Mouse (Mus musculus): ENCODE results near the gene Spaar.
"Not testable (repeated sequence)": the region's sequence is repeated elsewhere in the genome, so short reads cannot be mapped to it uniquely, and the experiment has no call there.

Gene Spaar

DNA sequence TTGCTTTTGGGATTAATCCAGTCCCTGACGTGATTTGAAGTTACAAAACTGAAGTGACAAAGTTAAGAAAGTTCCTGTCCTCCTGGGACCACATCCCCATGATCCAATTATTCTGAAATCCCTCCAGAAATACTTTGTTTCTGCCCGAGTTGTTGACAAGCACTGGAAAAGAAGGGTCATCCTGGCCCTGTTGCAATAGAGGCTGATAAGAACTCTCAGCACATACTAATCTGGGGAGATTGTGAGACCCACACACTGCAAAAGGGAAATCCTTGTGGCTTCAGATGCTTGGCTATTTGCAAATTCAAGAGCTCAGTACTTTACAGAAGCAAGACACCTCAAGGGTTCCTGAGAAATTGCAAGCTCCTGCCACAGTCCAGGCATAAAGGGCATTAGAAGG, 42.5 kb downstream of the Spaar start:
- no peak for DNase-seq (ENCODE audit: low read depth in 2 of 2, low spot score in 2 of 2)

- DNase-seq (ENCODE audit: low read depth in 2 of 2, low spot score in 2 of 2): no peak
Measured at GRCm38 (mm10) chr4:43795296-43795695, 65.5 kb downstream of the Spaar start.

DNA sequence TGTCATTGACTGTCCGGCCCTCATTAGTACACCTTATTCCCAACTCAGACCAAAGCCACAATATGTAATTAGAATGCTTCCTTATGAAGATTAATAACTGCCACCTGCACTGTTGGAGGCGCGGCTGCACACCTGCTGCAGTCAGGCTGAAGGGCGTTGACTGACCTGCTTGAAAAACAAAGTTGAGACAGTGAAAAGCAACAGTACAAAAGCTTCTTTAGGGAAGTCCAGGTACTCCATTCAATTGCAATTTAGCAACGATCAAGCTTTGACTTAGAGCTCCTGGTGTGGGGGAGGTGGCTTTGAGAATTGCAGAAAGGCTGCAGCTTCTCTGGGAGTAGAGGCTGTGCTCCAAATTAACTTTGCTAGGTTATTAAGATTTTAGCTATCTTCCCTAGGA, 66.0 kb downstream of the Spaar start:
- DNase-seq (ENCODE audit: low read depth in 2 of 2, low spot score in 2 of 2): not testable (repeated sequence)

DNA sequence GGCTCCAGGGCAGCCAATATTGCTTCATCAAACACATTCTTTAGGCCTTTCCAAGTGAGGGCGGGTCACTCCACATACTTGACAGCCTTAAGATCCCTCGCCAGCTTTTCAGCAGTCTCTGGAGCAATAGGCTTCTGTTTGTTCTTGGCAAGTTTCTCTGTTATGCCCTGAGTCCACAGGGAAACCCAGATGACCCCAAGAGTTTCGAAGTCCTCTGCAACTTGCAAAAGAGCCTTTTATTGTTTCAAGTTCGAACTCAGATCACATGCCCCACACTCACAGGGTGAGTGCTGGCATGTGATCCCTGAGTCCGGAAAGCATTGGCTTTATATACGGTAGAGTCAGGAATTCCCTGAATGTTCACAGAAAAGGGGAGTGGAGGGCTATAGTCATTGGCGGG, 69.1 kb downstream of the Spaar start:
- no peak for DNase-seq (ENCODE audit: low read depth in 2 of 2, low spot score in 2 of 2)

Measured in CD8-positive naive resting alpha-beta T cell, adult 2 months (primary cell).